Mouse (Mus musculus) mature B cell (primary cell): ENCODE data around the gene Hoxc11.

Experiments used
- in situ Hi-C: fragments of 300-500 bp; cut with MboI; formaldehyde crosslinking; loops from 2 replicates; pipeline ENCODE4 v1.14.3; 2019

Gene Hoxc11

DNA sequence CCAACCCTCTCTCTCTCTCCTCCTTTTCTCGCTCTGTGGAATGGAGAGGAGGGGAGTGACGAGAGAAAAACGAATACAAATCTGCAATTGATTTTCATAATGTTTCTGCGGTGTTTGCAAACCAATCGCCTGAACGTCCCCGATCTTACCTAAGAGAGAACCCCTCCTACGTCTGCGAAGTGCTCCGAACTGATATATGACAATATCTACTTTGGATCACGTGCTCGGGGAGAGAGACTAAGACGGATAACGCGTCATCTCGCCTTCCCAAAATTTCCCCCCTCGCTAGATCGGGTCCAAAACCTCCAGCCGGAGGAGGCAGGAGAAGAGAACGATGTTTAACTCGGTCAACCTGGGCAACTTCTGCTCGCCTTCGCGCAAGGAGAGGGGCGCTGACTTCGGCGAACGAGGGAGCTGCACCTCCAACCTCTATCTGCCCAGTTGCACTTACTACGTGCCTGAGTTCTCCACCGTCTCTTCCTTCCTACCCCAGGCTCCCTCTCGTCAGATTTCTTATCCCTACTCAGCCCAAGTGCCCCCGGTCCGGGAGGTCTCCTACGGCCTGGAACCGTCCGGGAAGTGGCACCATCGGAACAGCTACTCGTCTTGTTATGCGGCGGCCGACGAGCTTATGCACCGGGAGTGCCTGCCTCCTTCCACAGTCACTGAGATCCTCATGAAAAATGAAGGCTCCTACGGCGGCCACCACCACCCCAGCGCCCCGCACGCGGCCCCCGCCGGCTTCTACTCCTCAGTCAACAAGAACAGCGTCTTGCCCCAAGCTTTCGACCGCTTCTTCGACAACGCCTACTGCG is at the start of gene Hoxc11:
Hoxc11 (plus strand) TSS at position 236 of the 815 bp plus-strand sequence.
- in situ Hi-C loops = no loop called here

GRCm38 (mm10) chr15:102904946-102905345 is 49.3 kb upstream of the Hoxc11 start:
- in situ Hi-C loops = no loop called here

DNA sequence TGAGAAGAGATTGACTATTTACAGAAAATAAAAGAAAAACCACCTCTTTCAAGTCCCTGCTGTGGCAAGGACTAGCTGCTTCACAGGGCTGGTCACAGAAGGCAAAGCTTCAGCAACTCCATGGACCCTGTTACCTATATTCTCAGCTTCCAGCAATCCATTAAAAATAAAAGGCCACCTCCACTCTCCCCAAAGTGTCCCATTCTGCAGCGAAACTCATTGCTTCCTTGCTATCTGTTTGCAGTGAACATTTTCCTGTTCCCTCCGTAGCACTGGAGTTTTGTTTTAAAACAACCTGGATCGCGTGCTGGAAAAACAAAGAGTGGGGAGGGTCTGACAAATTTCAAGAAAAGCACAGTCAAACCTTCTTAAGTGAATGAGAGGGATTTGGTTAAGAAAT is 44.7 kb upstream of the Hoxc11 start:
- in situ Hi-C loops = no loop called here

GRCm38 (mm10) chr15:102910038-102910437 is 44.2 kb upstream of the Hoxc11 start:
- in situ Hi-C loops = no loop called here

DNA sequence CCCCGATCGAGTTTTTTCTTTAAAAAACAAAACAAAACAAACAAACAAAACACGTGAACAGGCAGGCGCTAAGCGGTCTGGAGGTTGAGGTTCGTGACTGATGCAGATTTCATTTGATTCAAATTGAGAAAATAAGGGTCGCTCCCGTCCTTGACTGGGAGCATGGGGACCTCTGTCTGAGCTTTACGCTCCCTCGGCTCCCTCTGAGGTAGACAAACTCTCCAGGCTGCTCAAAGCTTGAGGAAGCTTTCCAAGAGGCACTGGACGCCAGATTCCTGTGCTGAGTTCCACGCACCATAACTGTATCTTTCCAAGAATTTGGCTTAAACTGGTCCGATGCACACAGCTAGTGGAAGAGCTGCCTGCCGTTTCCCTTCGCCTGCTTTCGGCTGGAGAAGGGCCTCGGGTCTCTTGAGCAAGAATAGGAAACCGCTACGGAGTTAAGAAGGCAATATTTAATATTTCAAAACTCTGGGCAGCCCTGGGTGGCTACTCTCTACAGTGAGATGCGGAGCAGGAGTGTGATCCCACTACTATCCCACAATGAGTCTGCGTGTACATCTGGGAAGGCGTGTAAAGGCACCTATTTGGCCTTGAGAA is 43.6 kb upstream of the Hoxc11 start:
- in situ Hi-C loops = no loop called here

GRCm38 (mm10) chr15:102913038-102913585 is 41.1 kb upstream of the Hoxc11 start:
- in situ Hi-C loops = no loop called here

DNA sequence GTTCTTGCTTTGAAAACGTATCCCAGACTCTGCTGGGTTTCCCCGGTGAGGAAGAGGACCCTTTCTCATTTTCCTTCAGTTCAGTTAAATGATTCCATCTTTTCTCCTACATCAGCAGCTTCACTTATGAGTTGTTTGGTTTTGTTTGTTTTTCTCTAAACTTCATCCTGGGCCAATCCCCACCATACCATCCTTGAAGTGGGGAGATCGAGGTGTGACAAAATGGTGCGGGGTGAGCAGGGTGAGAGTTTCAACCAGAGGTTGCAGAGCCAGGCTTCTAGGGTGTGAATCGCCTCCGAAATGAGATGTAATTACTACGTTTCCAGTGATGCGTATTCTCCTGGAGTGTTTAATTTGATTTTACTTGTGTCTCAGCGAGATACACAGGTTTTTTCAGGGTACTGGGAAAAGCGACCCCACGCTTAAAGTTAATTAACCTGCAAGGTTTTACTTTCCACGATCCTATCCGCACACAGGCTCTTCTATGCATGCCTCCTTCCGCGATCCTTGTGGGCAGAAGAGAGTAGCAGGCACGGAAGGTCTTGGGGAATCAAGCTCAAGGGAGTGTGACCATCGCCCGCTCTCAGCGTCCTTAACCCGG is 36.2 kb upstream of the Hoxc11 start:
- in situ Hi-C loops = no loop called here

DNA sequence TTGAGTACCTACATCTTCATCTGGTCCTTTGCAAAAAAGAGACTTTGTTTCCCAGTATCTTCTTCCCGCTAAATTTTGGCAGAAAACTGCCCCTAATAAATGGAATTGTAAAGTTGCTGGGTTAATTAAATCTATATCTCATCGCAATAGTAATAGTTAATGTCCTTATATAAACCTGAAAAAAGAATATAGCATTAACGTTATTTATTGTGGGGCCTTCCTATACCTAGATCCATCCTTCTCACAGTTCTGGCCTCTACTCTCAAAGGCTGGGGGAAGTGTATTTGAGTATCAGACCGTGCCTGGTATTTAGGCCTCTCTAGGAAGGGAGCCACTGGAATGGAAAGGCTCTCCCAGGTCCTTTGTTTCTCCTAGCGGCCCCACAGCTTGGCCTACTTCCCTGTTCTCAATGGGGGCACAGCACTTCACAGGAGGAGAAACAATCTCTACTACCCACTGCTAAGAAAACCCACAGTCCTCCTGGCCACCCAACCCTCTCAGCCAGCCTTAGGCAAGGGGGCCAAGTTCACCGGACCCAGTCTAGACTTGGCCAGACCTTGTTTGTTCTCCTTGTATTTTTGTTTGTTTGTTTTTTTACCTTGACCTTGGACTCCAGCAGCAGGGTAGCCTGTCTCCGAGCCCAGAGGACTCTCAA is 35.5 kb upstream of the Hoxc11 start:
- in situ Hi-C loops = no loop called here

DNA sequence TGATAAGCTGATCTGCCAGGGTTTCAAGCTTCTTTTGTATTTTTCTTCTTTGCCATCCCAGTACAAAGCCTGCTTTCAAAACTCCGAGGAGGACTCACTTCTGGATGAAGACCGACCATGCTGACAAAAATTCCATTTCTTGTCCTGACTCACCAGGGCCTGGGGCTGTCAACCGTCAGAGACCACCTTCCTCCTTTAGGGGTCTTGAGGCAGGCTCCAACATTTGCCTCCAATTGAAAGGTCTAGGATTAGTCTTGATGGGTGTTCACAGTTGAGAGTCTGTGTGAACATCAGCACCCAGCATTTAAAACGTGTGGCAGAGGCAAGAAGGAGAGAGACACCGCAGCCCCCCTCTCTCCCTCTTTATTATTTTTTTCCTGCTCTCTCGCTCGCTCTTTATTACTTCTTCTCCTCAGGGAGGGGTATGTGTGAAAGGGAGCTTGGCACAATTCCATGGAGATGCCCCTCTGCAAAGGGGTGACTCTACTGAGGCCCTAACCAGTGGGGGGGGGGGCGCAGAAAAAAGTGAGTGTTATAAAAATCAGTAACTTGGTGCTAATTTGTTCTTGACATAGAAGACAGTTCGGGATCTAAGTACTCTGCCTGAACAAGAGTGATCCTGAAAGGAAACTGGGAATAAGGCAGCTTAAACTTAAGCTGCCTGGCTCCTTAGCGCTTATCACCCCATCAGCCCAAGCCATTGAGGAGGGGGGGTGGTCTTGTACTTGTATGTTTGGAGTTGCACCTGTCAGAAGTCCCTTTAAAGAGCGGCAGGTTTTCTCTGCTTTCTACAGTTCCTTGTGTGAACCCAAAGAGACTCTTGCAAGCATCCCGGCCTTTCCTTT is 34.7 kb upstream of the Hoxc11 start:
- in situ Hi-C loops = no loop called here

DNA sequence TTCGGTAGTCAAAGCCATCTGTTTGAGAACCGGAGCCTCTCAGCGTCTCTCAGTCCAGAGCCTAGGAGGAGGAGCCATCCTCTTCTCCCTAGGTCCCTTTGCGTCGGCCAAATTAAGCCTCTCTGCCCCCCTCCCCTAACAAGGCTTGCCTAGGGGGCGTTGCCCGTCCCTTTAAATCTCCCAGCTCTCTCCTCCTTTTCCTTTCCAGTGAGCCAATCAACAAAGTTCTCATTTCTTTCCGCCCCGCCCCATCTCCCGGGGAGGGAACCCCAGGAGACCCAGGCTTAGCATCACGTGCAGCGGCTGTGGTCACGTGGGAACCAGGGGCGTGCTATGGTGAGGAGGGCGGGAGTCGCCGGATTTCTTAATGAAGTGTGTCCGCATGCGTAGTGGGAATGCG is 33.6 kb upstream of the Hoxc11 start:
- in situ Hi-C loops = no loop called here

- in situ Hi-C loops = no loop called here
Observed at GRCm38 (mm10) chr15:102921053-102922011, 32.9 kb upstream of the Hoxc11 start, which contains the start of gene Hoxc13. Hoxc13 (plus strand) TSS chr15:102921103.

- in situ Hi-C loops = no loop called here
Observed at GRCm38 (mm10) chr15:102922012-102922362, 32.2 kb upstream of the Hoxc11 start.

DNA sequence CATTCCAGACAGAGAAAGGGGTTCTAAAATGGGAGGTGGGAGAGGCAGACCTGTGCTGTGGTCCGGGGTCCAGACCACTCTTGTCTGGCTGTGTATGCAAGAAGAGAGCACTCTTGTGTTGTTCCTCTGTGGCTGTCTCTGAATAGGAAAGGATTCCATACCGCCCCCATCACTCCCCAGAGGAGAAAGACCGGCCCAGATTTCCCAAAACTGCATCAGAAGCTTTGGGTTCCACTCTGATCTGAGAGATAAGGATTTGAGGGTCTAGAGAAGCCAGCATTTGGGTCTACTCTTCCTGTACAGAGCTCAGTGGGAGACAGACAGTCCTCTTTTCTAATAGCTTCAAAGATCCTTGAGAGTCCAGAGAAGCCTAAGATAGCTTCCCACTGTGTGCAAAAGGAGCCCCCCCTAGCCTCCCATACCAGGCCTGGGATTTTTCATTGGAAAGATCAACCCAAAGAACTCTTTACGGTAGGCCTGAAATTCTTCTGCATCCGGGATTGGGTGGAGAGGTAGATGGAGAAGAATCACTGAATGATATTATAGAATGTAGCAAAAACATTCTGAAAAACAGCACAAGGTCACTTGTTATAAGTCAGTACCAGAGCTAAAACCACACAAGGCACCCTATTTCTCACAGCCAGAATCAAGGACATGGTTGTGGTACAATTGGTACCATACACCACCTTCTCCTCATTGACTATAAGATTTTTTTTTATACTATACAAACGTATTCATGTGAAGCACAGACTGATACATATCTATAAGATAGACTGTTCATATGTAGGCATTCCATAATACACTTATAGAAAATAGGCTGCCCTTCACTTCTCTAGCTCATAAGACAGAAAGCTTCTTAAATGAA is 31.4 kb upstream of the Hoxc11 start:
- in situ Hi-C loops = no loop called here

- in situ Hi-C loops = no loop called here
Observed at GRCm38 (mm10) chr15:102927032-102927645, 27.1 kb upstream of the Hoxc11 start.

DNA sequence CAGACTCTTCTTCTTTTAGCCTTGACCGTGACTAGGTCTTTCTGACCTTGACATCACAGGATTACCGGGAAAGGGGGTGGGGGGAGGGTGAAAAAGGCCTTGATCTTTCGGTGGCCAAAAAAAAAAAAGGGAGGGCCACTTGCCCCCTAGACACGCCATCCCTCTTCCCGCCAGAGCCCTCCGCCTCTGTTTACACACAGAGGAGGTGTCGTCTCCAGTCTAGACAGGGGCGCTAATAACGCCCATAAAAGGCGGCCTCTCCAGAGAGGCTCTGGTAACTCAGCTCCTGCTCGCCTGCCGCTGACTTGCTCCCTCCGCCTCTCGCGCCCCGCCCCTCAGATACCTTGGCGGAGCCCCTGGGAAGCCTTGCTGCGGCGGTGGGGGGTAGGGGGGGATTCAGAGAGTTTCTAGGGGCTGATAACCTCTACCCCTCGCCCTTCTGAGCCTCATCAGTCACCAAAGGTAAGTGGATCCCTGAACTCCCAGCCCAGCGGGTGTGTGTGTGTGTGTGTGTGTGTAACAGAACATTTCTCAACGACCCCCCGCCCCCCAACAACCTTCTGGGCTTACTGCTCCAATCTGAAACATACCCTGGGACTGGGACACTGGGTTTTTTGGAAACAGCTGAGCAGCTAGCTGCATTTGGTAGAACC is 22.4 kb upstream of the Hoxc11 start:
- in situ Hi-C loops = no loop called here

- in situ Hi-C loops = no loop called here
Observed at GRCm38 (mm10) chr15:102934438-102934837, 19.8 kb upstream of the Hoxc11 start.

DNA sequence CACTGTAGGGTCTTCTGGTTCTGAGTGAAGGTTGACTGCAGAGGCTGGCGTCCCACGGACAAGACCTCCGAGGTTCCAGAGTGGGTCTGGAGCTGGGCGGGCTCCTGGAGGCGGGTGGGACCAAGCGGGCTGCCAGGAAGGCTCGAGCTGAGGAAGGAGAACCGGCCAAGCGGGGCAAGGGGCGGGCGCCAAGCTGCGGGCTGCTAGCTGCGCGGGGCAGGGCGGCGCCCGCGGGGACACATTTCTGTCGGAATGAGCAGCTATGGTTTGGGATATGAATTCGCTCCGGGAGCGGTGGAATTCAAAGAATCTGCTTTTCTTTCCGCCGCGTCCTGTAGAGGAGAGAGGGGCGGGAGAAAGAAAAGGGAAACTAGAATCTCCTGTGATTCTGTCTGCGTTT is 19.3 kb upstream of the Hoxc11 start:
- in situ Hi-C loops = no loop called here

GRCm38 (mm10) chr15:102936279-102936972 is 17.8 kb upstream of the Hoxc11 start, which contains the start of gene Hoxc12:
Hoxc12 (plus strand) TSS chr15:102936757.
- in situ Hi-C loops = no loop called here
